Mouse (Mus musculus) gastrocnemius, adult 18-20 months (tissue): ENCODE data around the gene Defb29. TPM values are rescaled to one million over a fixed set of nuclear protein-coding genes. Genes with fewer than 3 reads are reported as not detected.

Experiments used
- DNase-seq: peaks from one replicate; pipeline ENCODE4 v3.0.0; 2021; ENCODE audit warnings: low spot score
- total RNA-seq, 2 experiments: library from RNA; stranded (reverse); gene quantifications; 2 replicates each; pipeline ENCODE4 v1.2.3; 2021

The Defb29 gene
- total RNA-seq, 2 experiments from 2014 or later: not detected

DNA sequence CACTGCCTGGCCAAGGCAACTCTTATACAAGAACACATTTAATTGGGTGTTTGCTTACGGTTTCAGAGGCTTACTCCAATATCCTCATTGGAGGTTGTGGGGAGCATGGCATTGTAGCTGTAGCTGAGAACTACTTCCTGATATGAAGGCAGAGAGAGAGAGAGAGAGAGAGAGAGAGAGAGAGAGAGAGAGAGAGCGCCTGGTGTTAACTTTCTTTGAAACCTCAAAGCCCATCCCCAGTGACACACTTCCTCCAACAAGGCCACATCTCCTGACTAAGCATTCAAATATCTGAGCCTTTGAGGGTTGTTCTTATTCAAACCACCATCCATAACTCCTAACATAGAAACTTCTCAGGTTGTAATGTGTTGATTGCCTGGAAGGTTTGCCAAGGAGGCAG lies 35.9 kb downstream of the Defb29 start:
- DNase-seq: no peak

DNA sequence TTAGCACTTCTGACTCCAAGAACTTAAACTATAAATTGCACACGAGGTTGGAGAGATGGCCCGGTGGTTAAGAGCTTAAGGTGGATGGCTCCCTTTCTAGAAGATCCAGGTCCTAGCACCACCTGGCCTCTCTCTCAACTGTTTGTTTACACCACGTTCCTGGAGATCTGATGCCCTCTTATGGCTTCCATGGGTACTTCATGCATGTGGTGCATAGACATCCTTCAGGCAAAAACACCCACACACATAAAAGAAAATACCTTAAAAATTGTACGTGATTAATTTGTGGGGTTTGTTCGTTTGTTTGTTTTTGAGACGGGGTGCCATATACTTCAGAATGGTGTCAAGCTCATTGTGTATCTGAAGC lies 39.1 kb downstream of the Defb29 start:
- DNase-seq: no peak

DNA sequence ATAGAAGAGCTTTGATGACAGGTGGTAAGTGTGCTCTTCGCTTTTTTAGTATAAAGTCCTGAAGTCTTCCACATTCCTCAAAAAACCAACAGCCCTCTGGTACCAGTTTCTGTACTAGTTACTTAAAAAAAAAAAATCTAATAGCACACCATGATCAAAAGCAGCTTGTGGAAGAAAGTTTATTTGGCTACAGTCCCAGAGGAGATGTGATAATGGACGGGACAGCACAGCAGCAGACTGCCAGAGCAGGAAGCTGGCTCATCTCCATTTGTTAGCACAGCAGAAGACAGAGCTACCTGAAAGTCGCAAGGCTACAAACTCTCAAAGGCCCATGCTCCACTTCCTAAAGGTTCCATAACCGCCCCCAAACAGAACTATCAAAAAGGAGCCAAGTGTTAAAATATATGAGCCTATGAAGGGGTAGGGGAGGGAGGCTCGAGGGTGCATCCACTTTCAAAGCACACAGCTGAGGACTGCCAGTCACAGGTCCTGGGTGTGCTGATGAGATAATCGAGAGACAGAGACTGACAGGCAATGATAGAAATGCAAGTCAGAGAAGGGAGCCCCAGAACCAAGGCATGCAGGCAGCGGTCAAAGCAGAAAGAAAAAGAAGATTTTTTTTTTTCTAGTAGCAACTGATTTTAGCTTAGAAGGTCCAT lies 39.6 kb downstream of the Defb29 start:
- no peak for DNase-seq

DNA sequence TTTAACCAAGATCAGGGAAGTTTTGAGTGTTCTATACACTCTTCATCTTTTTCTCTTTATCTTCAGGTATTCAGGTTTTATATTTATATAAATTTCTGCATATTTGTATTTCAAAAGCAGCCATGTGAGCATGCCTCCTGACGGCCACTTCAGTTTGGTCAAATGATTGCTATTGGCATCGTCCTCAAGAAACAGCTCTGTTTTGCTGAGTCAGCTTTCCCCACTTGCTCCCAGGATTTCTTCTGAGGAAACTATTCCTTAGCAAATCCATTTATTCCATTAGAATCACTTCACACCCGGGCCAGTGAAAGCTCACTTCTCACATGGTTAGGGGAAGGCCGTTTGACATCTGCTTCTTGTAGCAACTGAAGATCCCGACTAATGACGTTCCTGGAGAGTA lies 41.9 kb downstream of the Defb29 start:
- no peak for DNase-seq

DNA sequence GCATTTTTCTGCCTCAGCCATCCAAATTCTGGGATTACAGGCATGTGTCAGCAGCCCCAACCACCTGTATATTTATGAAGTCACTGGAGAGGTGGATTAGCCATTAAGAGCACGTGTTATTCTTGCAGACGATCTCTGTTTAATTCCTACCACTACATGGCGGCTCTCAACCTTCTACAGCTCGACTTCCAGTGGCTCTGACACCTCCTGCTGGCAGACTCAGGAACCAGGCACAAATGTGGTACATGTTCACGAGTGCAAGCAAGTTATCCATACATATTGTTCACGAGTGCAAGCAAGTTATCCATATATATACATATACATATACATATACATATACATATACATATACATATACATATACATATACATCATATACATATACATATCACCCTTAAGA lies 46.7 kb downstream of the Defb29 start:
- DNase-seq: no peak

DNA sequence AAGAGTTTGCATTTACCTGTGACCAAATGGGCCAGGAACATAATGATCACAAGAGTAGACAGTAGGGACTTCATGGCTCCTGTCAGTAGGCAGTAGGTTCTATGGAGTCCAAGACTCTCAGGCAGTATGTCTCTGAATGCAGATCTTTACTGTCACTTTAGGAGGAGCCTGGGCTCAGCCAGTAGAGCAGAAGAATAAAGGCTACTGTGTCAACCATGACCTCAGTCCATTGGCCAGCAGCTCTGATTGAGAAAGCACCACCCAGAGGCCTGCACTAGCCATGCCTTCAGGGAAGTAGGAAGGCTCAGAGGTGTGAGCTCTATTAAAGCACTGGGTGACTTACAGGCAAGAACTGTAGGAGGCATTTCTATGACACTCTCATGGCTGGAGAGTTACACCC lies 49.9 kb downstream of the Defb29 start, which contains the start of gene Defb22:
Defb22 (minus strand) TSS at position 101 of the 400 bp plus-strand sequence.
- DNase-seq: no peak

Other genes starting within 250 kb of the Defb29 start
- gene Tbc1d20, start 246.3 kb downstream of the Defb29 start, total RNA-seq: 10 to 100 TPM; 18.6 to 25.1 TPM
- 10 to 100 TPM; 24.6 to 26.6 TPM for gene Rbck1, start 207.4 kb downstream of the Defb29 start, total RNA-seq
- gene Trib3, start 196.1 kb downstream of the Defb29 start, total RNA-seq: 1 to 10 TPM in 1 of 2 experiments, under 1 TPM in 1; 0.55 to 1.5 TPM
- gene Nrsn2, start 163.5 kb downstream of the Defb29 start, total RNA-seq: not detected
- under 1 TPM; 0.34 to 0.57 TPM for gene Sox12, start 142.0 kb downstream of the Defb29 start, total RNA-seq
- under 1 TPM; 0.62 to 0.76 TPM for gene Zcchc3, start 125.1 kb downstream of the Defb29 start, total RNA-seq
- gene 6820408C15Rik, start 124.5 kb downstream of the Defb29 start, total RNA-seq: not detected
- not detected for gene Defb23, start 75.5 kb downstream of the Defb29 start, total RNA-seq
- not detected for gene Defb20, start 63.0 kb downstream of the Defb29 start, total RNA-seq
- not detected for gene Defb22, start 50.0 kb downstream of the Defb29 start, total RNA-seq
- gene Defb26, start 28.4 kb downstream of the Defb29 start, total RNA-seq: not detected
- gene Defb28, start 21.8 kb downstream of the Defb29 start, total RNA-seq: not detected
- not detected for gene Gm17416, start 29.2 kb upstream of the Defb29 start, total RNA-seq
- gene Defb21, start 32.6 kb upstream of the Defb29 start, total RNA-seq: not detected
- gene Defb19, start 40.2 kb upstream of the Defb29 start, total RNA-seq: not detected
- not detected for gene Defb45, start 59.3 kb upstream of the Defb29 start, total RNA-seq
- not detected for gene Defb36, start 64.2 kb upstream of the Defb29 start, total RNA-seq
- not detected for gene Defb25, start 83.0 kb upstream of the Defb29 start, total RNA-seq
- 1 to 10 TPM; 1.6 to 3.3 TPM for gene Rem1, start 86.9 kb upstream of the Defb29 start, total RNA-seq
- 10 to 100 TPM; 29.5 to 30.8 TPM for gene H13, start 129.4 kb upstream of the Defb29 start, total RNA-seq
- 10 to 100 TPM; 11.3 to 12.7 TPM for gene Mcts2, start 146.9 kb upstream of the Defb29 start, total RNA-seq
- 10 to 100 TPM; 16.0 to 28.5 TPM for gene Id1, start 196.2 kb upstream of the Defb29 start, total RNA-seq
- 1 to 10 TPM; 2.6 to 3.5 TPM for gene Cox4i2, start 214.1 kb upstream of the Defb29 start, total RNA-seq